In the genomic region with DNA sequence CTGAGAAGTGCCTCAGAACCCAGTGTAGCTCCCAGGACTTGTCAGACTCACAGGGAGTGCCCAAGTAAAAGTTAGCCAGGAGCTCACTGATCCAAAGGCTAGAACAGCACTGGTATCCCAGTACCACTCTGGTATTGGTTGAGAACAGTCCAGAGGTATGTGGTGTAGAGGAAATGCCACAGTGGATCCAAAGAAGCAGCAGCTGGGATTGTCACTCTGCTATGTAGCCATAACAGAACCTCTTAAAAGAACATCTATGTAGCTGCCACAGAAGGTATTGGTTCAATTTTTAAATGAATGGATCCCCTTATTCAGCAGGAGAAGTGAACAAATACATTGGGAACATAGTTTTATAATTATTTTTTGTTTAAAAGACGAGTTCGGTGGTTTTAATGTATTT, we compare ENCODE assay signal across 26 mouse cellular contexts.
DNase-seq lines count a peak whose midpoint lies in the region; ATAC-seq and TF ChIP-seq lines count a peak whose summit lies in the region.
"Had no signal": no experiment of that assay in that cellular context is flagged by ENCODE, and none has a peak within 500 bp of the region (broad histone marks: within the 10 kb centered on the region; RNA-seq: fewer than 3 reads in every experiment).

No protein-coding gene starts in this region.

- no peak for TF ChIP-seq POLR2A in myocyte (IDR thresholded peaks at IDR 0.05; ENCODE audit: insufficient read length, low read depth)
- TF ChIP-seq POLR2A in cerebellum, adult 2 months (IDR thresholded peaks at IDR 0.05; ENCODE audit: borderline replicate concordance, insufficient read depth, low read length): no peak

- H3K79me2 ChIP-seq in myocyte (ENCODE audit: control insufficient read depth, insufficient read depth): no peaks in the 10 kb centered on the region

- H3K4me3 ChIP-seq in myocyte: no peak overlapping the region
- H3K4me3 ChIP-seq in forebrain, embryonic 12.5 days (replicated peaks): no peak overlapping the region
- H3K4me3 ChIP-seq in cerebellum, adult 2 months (replicated peaks; ENCODE audit: insufficient read depth, low read depth, low read length): no peak overlapping the region
- H3K4me3 ChIP-seq: embryonic facial prominence, embryonic 10.5 days; embryonic facial prominence, embryonic 12.5 days; erythroblast, embryonic 14.5 days; forebrain, embryonic 10.5 days; forebrain, embryonic 13.5 days; forebrain, embryonic 15.5 days had no signal

- no peaks in the 10 kb centered on the region for H3K9me3 ChIP-seq in forebrain, embryonic 12.5 days
- H3K9me3 ChIP-seq: embryonic facial prominence, embryonic 10.5 days; embryonic facial prominence, embryonic 12.5 days; forebrain, embryonic 10.5 days; forebrain, embryonic 13.5 days; forebrain, embryonic 15.5 days; G1E had no signal

- no peak for ATAC-seq in forebrain, embryonic 12.5 days (ENCODE audit: low FRiP score)
- ATAC-seq: activated CD4-positive, CD25-positive, alpha-beta regulatory T cell, adult 4 months; CD4-positive, CD25-positive, alpha-beta regulatory T cell, adult 4 months; forebrain, embryonic 13.5 days; forebrain, embryonic 15.5 days; forebrain, postnatal 0 days; Patski had no signal

- WGBS in forebrain, embryonic 12.5 days: 90% methylated on average over 2 of the region's 2 CpGs
- WGBS in cerebellum, adult 2 months: 90% methylated on average over 2 of the region's 2 CpGs

- H3K4me1 ChIP-seq in forebrain, embryonic 12.5 days: no peaks in the 10 kb centered on the region
- H3K4me1 ChIP-seq in cerebellum, adult 2 months (ENCODE audit: control insufficient read depth, insufficient read depth, low read length): no peaks in the 10 kb centered on the region
- H3K4me1 ChIP-seq: embryonic facial prominence, embryonic 10.5 days; embryonic facial prominence, embryonic 12.5 days; forebrain, embryonic 13.5 days had no signal

- no peak overlapping the region for H3ac ChIP-seq in myocyte (ENCODE audit: control insufficient read depth, insufficient read length)

- peak; percentile 12 for DNase-seq in adipocyte (ENCODE audit: low spot score)
- no peak for DNase-seq in thymus, postnatal 25 days
- DNase-seq in cerebellum, adult 2 months: no peak
- DNase-seq: adrenal gland, adult 2 months; adrenal gland, postnatal 10 days; adrenal gland, postnatal 25 days; B cell, adult 2 months; cerebellum, adult 11 months; cerebellum, adult 18-20 months; cerebellum, adult 9-10 months; cerebellum, postnatal 10 days; cerebellum, postnatal 25 days; forebrain, postnatal 0 days had no signal

- no peak for TF ChIP-seq CTCF in cerebellum, adult 2 months (IDR thresholded peaks at IDR 0.05; ENCODE audit: borderline replicate concordance, insufficient read depth, low read depth, low read length)

- H3K27ac ChIP-seq in forebrain, embryonic 12.5 days: no peak overlapping the region
- no peak overlapping the region for H3K27ac ChIP-seq in cerebellum, adult 2 months (ENCODE audit: insufficient read depth, low read length)
- H3K27ac ChIP-seq: embryonic facial prominence, embryonic 10.5 days; embryonic facial prominence, embryonic 12.5 days; forebrain, embryonic 10.5 days; forebrain, embryonic 13.5 days; forebrain, embryonic 15.5 days had no signal

- H3K9ac ChIP-seq in forebrain, embryonic 12.5 days: no peak overlapping the region
- H3K9ac ChIP-seq: embryonic facial prominence, embryonic 12.5 days; forebrain, embryonic 13.5 days; forebrain, embryonic 15.5 days; forebrain, postnatal 0 days had no signal

- H3K36me3 ChIP-seq in myocyte (ENCODE audit: control insufficient read depth, insufficient read depth): no peaks in the 10 kb centered on the region
- no peaks in the 10 kb centered on the region for H3K36me3 ChIP-seq in forebrain, embryonic 12.5 days (replicated peaks)
- H3K36me3 ChIP-seq: embryonic facial prominence, embryonic 10.5 days; embryonic facial prominence, embryonic 12.5 days; forebrain, embryonic 10.5 days; forebrain, embryonic 15.5 days; G1E had no signal

- H3K4me2 ChIP-seq in myocyte (ENCODE audit: low read depth): peak overlapping the region; percentile 15
- H3K4me2 ChIP-seq in forebrain, embryonic 12.5 days: no peak overlapping the region
- H3K4me2 ChIP-seq: embryonic facial prominence, embryonic 12.5 days; forebrain, embryonic 13.5 days; forebrain, embryonic 15.5 days had no signal

- H3K27me3 ChIP-seq in myocyte (ENCODE audit: control insufficient read depth, insufficient read depth, insufficient read length): no peaks in the 10 kb centered on the region
- H3K27me3 ChIP-seq in forebrain, embryonic 12.5 days: no peaks in the 10 kb centered on the region
- H3K27me3 ChIP-seq in cerebellum, adult 2 months (ENCODE audit: control insufficient read depth, insufficient read depth, low read length): no peaks in the 10 kb centered on the region
- H3K27me3 ChIP-seq: CH12.LX; embryonic facial prominence, embryonic 12.5 days; forebrain, embryonic 13.5 days; forebrain, embryonic 15.5 days; Patski had no signal

TF ChIP-seq in myocyte, 11 proteins besides CTCF, POLR2A, EP300 and RAD21:
- no peak for TF ChIP-seq E2F4 (IDR thresholded peaks at IDR 0.05; ENCODE audit: insufficient read depth)
- no peak for TF ChIP-seq CEBPB (IDR thresholded peaks at IDR 0.05; ENCODE audit: insufficient read depth, poor library complexity, severe bottlenecking)
- peak; percentile 73 to 79 (median 74) for TF ChIP-seq MYOD1 (IDR thresholded peaks at IDR 0.05; ENCODE audit: control insufficient read depth in 1 of 3, insufficient read length in 2 of 3, low read depth in 2 of 3)
- TF ChIP-seq SRF (IDR thresholded peaks at IDR 0.05; ENCODE audit: control insufficient read depth, insufficient read length, low read depth): no peak
- TF ChIP-seq REST (IDR thresholded peaks at IDR 0.05; ENCODE audit: insufficient read depth, insufficient read length): no peak
- TF ChIP-seq TCF3 (IDR thresholded peaks at IDR 0.05; ENCODE audit: insufficient read length, low read depth): no peak
- no peak for TF ChIP-seq MYOG (IDR thresholded peaks at IDR 0.05; ENCODE audit: control insufficient read depth in 1 of 3, insufficient read depth in 1 of 3, insufficient read length in 2 of 3, low read depth in 2 of 3)
